Mouse (Mus musculus) stomach, embryonic 15.5 days (tissue): ENCODE measurements around the gene A530016L24Rik. TPM values are rescaled to one million over a fixed set of nuclear protein-coding genes. Genes with fewer than 3 reads are reported as not detected.

Experiments
- ATAC-seq: fragments of 200-750 bp; cut with Nextera tagmentation; 2 replicates; pipeline ENCODE4 v1.8.0; 2017; ENCODE audit warnings: low read depth, moderate number of reproducible peaks, moderate TSS enrichment; ENCODE audit not compliant: insufficient read depth, low FRiP score
- H3K27ac ChIP-seq: fragments of 300-500 bp; sonication (generic); 2 replicates; pipeline ENCODE4 v1.5.1; 2015; ENCODE audit warnings: mild to moderate bottlenecking, inconsistent platforms
- H3K27me3 ChIP-seq: fragments of 300-500 bp; sonication (generic); replicated peaks from 2 replicates; pipeline ENCODE4 v1.6.1; 2015; ENCODE audit warnings: inconsistent platforms
- H3K36me3 ChIP-seq: fragments of 300-500 bp; sonication (generic); 2 replicates; pipeline ENCODE4 v1.6.1; 2015; ENCODE audit warnings: inconsistent platforms
- H3K4me1 ChIP-seq: fragments of 300-500 bp; sonication (generic); 2 replicates; pipeline ENCODE4 v1.6.1; 2015; ENCODE audit warnings: inconsistent platforms
- H3K4me2 ChIP-seq: fragments of 300-500 bp; sonication (generic); 2 replicates; pipeline ENCODE4 v1.6.1; 2015; ENCODE audit warnings: mild to moderate bottlenecking, inconsistent platforms
- H3K4me3 ChIP-seq: fragments of 300-500 bp; sonication (generic); replicated peaks from 2 replicates; pipeline ENCODE4 v1.5.1; 2015; ENCODE audit warnings: inconsistent platforms
- H3K9ac ChIP-seq: fragments of 300-500 bp; sonication (generic); 2 replicates; pipeline ENCODE4 v1.6.1; 2015; ENCODE audit warnings: inconsistent platforms
- H3K9me3 ChIP-seq: fragments of 300-500 bp; sonication (generic); 2 replicates; pipeline ENCODE4 v1.6.1; 2016; ENCODE audit warnings: inconsistent platforms
- WGBS: fragments of 180-500 bp; shearing (Covaris S2); methylation state at CpG from one replicate; pipeline ENCODE4 v1.1.7; 2015; 5-methylcytosine and 5-hydroxymethylcytosine counted together
- polyA plus RNA-seq: library from polyadenylated mRNA; unstranded; fragments of >200 nt; fragmentation: Nextera tagmentation; extraction: Ambion mirVana; gene quantifications from 2 replicates; pipeline ENCODE4 v1.2.1, GENCODE M21; 2015

The A530016L24Rik gene
- polyA plus RNA-seq, 1 experiment from 2014 or later, result 0.21 TPM

GRCm38 (mm10) chr12:112464516-112464915 lies 24.7 kb upstream of the A530016L24Rik start:
- Histone ChIP-seq H3K4me3 (no peak overlapping the region), H3K27ac (no peak overlapping the region), H3K36me3 (no peaks in the 10 kb centered on the region), H3K4me1 (no peaks in the 10 kb centered on the region), H3K9me3 (no peaks in the 10 kb centered on the region), H3K9ac (no peak overlapping the region), H3K27me3 (no peaks in the 10 kb centered on the region), H3K4me2 (no peak overlapping the region)
- ATAC-seq, result no peak
- WGBS, result 82% methylated on average over 3 of the region's 3 CpGs

GRCm38 (mm10) chr12:112465928-112466327 lies 23.3 kb upstream of the A530016L24Rik start:
- 0 out of 2 replicates have a peak, but pooled peaks cover 2% of the 10 kb centered on the region for H3K27me3 ChIP-seq
- no peaks in the 10 kb centered on the region for H3K9me3 ChIP-seq
- H3K4me1 ChIP-seq, result no peaks in the 10 kb centered on the region
- H3K4me2 ChIP-seq, result no peak overlapping the region
- no peaks in the 10 kb centered on the region for H3K36me3 ChIP-seq
- no peak overlapping the region for H3K27ac ChIP-seq
- no peak for ATAC-seq
- H3K9ac ChIP-seq, result no peak overlapping the region
- no peak overlapping the region for H3K4me3 ChIP-seq
- 84% methylated on average over 17 of the region's 17 CpGs for WGBS

DNA sequence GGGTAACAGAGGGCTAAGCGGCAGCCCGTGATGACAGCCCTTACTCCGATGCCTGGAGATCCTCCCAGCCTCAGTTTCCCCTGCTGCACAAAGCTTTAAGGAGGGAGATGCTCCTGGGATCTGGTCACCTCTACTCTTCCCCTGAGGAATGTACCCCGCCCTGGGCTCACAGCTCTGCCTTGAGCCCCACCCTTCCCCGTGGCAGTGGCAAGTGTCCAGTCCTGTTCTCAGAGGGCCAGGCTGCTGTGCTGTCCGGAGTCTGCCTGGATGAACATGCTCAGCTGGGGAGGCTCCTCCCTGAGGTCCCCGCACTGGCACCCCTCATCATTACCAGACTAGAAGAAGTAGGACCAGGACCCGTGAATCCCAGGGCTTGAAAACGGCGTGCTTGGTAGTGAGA lies 21.9 kb upstream of the A530016L24Rik start:
- WGBS, result 76% methylated on average over 10 of the region's 10 CpGs
- 0 out of 2 replicates have a peak, but pooled peaks cover 2% of the 10 kb centered on the region for H3K27me3 ChIP-seq

DNA sequence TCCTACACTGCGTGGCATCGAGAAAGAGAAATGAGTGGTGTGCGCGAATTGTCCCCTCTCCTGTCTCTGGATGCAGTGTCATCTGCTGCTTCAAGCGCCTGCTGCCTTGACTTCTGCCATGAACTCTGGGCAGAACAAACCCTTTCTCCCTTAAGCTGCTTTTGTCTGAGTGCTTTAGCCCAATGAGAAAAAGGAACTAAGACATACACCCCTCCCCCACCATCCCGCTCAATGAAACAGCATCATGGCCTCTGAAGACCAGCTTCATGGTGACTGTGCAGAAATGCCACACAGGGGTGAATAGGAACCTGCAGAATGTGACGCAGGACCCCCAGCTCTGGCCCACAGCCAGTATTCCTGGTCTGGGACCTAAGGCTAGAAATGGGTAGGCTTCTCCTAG lies 19.9 kb upstream of the A530016L24Rik start:
- Histone ChIP-seq H3K36me3 (no peaks in the 10 kb centered on the region), H3K9ac (no peak overlapping the region), H3K4me2 (no peak overlapping the region), H3K4me3 (no peak overlapping the region), H3K27me3 (0 out of 2 replicates have a peak, but pooled peaks cover 2% of the 10 kb centered on the region), H3K4me1 (no peaks in the 10 kb centered on the region), H3K9me3 (no peaks in the 10 kb centered on the region), H3K27ac (no peak overlapping the region)
- ATAC-seq, result no peak
- 84% methylated on average over 7 of the region's 7 CpGs for WGBS

More for the DNA sequence above, 21.9 kb upstream of the A530016L24Rik start:
- no peak overlapping the region for H3K27ac ChIP-seq
- ATAC-seq, result no peak
- no peak overlapping the region for H3K4me2 ChIP-seq
- H3K4me3 ChIP-seq, result no peak overlapping the region
- no peak overlapping the region for H3K9ac ChIP-seq
- H3K36me3 ChIP-seq, result no peaks in the 10 kb centered on the region
- H3K9me3 ChIP-seq, result no peaks in the 10 kb centered on the region
- no peaks in the 10 kb centered on the region for H3K4me1 ChIP-seq

DNA sequence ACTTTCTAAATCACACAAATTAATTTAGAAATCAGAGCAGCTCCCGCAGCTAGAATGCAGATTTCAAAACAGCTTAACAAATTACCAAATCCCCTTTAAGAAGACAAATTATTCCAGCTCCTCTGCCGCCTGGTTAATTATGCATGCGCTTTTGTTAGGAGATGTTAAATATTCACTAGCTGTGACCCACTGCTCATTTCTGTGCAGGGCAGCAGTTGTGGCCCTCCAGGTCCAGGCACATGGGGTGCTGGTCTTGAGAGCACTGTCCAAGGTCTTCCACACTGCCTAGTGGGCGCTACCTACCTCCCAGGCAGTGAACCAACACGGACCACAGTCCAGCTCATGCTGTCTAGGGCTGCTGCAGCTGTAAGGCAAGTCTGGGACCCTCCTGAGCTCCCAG lies 19.0 kb upstream of the A530016L24Rik start:
- Histone ChIP-seq H3K36me3 (no peaks in the 10 kb centered on the region), H3K4me2 (no peak overlapping the region), H3K9me3 (no peaks in the 10 kb centered on the region), H3K4me1 (no peaks in the 10 kb centered on the region), H3K4me3 (no peak overlapping the region), H3K27me3 (0 out of 2 replicates have a peak, but pooled peaks cover 2% of the 10 kb centered on the region), H3K27ac (no peak overlapping the region), H3K9ac (no peak overlapping the region)
- no peak for ATAC-seq
- 72% methylated on average over 5 of the region's 5 CpGs for WGBS

- H3K27me3 ChIP-seq, result 0 out of 2 replicates have a peak, but pooled peaks cover 2% of the 10 kb centered on the region
- no peak overlapping the region for H3K4me3 ChIP-seq
- H3K9me3 ChIP-seq, result no peaks in the 10 kb centered on the region
- H3K4me1 ChIP-seq, result no peaks in the 10 kb centered on the region
- ATAC-seq, result no peak
- no peak overlapping the region for H3K27ac ChIP-seq
- H3K9ac ChIP-seq, result no peak overlapping the region
- no peaks in the 10 kb centered on the region for H3K36me3 ChIP-seq
- 16% methylated on average over 9 of the region's 9 CpGs for WGBS
- H3K4me2 ChIP-seq, result no peak overlapping the region
These were observed 15.5 kb upstream of the A530016L24Rik start for GRCm38 (mm10) chr12:112473777-112474176.

DNA sequence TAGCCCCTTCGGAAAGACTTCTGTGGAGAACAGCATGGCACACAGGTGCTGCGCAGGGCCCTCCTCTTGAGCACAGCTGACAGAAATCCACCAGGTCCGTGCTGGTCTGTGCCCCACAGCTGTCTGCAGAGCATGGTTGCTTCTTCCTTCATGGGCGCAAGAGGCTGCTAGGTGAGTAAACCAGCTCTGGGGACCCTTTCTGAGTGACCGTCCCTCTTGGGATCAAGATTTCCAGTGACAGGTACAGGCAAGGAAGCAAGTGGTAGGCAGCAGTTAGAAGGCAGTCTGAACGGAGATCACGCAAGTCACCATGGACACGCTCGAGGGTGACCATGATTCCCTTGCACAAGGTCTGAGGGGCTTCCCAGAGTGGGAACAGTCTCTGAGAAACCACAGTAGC lies 287 bp downstream of the A530016L24Rik start:
- WGBS, result 95% methylated on average over 9 of the region's 9 CpGs

DNA sequence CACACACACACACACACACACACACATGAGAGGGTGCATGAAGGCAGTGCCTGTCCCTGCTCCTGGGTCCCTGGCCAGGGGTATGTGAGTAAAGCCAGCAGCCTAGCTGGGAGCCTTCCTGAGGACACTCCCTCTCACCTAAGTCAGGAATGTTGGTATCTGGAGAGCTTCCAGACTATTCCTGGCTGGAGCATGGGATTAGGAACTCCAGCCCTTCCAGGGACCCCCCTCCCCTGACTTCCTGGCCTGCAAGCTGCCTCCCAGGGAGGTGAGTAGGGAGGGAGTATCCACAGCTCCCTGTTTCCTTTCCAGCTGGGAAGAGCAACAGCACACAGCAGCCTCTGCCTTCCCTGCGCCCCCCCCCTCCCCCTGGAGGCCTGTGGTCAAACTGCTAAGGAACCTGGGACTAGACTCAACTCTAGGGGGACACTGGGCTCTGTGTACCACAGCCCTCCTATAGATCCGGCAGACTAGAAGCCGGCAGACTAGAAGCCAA lies 1.2 kb downstream of the A530016L24Rik start:
- peak; percentile 70; the same call in 1 of the 2 replicates for ATAC-seq
- Histone ChIP-seq H3K4me1 (peaks cover 23% of the 10 kb centered on the region), H3K36me3 (no peaks in the 10 kb centered on the region), H3K9ac (no peak overlapping the region), H3K9me3 (no peaks in the 10 kb centered on the region), H3K27me3 (no peaks in the 10 kb centered on the region), H3K4me3 (no peak overlapping the region), H3K4me2 (no peak overlapping the region), H3K27ac (peak overlapping the region; percentile 61)
- 27% methylated on average over 3 of the region's 3 CpGs for WGBS

More for the DNA sequence above, 287 bp downstream of the A530016L24Rik start:
- no peak overlapping the region for H3K27ac ChIP-seq
- no peaks in the 10 kb centered on the region for H3K9me3 ChIP-seq
- no peaks in the 10 kb centered on the region for H3K36me3 ChIP-seq
- H3K4me2 ChIP-seq, result no peak overlapping the region
- H3K4me1 ChIP-seq, result peaks cover 23% of the 10 kb centered on the region
- H3K9ac ChIP-seq, result no peak overlapping the region
- no peak for ATAC-seq
- H3K4me3 ChIP-seq, result no peak overlapping the region
- no peaks in the 10 kb centered on the region for H3K27me3 ChIP-seq

DNA sequence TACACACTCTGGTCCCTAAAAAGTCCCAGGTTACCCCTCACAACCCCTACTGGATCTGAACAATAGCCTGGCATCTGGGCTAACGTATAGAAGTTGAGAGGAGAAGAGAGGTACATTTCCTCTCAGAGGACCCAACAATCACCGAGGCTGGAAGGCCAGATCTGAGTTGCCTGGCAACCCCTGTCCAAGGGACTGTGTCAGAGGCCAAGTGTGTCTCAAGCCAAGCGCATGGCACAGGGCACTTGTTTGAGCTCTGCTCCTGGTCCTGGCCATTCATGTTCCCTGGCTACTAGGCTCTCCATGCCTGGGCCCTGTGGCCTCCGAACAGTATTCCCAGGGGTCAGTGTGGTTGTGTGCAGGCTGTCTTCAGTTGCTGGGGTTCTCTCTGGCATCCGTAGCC lies 6.9 kb downstream of the A530016L24Rik start:
- no peak for ATAC-seq
- no peak overlapping the region for H3K4me2 ChIP-seq
- H3K36me3 ChIP-seq, result no peaks in the 10 kb centered on the region
- H3K4me1 ChIP-seq, result peaks cover 8% of the 10 kb centered on the region
- H3K9ac ChIP-seq, result no peak overlapping the region
- 0 out of 2 replicates have a peak, but pooled peaks cover 5% of the 10 kb centered on the region for H3K27me3 ChIP-seq
- no peak overlapping the region for H3K4me3 ChIP-seq
- H3K27ac ChIP-seq, result no peak overlapping the region
- WGBS, result 75% methylated on average over 5 of the region's 5 CpGs
- H3K9me3 ChIP-seq, result no peaks in the 10 kb centered on the region

GRCm38 (mm10) chr12:112497731-112498130 lies 8.5 kb downstream of the A530016L24Rik start:
- H3K9ac ChIP-seq, result no peak overlapping the region
- H3K4me2 ChIP-seq, result no peak overlapping the region
- no peak overlapping the region for H3K4me3 ChIP-seq
- no peaks in the 10 kb centered on the region for H3K36me3 ChIP-seq
- peak; percentile 11; the same call in 1 of the 2 replicates for ATAC-seq
- H3K27ac ChIP-seq, result no peak overlapping the region
- H3K4me1 ChIP-seq, result no peaks in the 10 kb centered on the region
- WGBS, result 72% methylated on average over 8 of the region's 8 CpGs
- no peaks in the 10 kb centered on the region for H3K9me3 ChIP-seq
- H3K27me3 ChIP-seq, result 0 out of 2 replicates have a peak, but pooled peaks cover 5% of the 10 kb centered on the region

GRCm38 (mm10) chr12:112498683-112499082 lies 9.4 kb downstream of the A530016L24Rik start:
- Histone ChIP-seq H3K27ac (no peak overlapping the region), H3K4me1 (no peaks in the 10 kb centered on the region)

DNA sequence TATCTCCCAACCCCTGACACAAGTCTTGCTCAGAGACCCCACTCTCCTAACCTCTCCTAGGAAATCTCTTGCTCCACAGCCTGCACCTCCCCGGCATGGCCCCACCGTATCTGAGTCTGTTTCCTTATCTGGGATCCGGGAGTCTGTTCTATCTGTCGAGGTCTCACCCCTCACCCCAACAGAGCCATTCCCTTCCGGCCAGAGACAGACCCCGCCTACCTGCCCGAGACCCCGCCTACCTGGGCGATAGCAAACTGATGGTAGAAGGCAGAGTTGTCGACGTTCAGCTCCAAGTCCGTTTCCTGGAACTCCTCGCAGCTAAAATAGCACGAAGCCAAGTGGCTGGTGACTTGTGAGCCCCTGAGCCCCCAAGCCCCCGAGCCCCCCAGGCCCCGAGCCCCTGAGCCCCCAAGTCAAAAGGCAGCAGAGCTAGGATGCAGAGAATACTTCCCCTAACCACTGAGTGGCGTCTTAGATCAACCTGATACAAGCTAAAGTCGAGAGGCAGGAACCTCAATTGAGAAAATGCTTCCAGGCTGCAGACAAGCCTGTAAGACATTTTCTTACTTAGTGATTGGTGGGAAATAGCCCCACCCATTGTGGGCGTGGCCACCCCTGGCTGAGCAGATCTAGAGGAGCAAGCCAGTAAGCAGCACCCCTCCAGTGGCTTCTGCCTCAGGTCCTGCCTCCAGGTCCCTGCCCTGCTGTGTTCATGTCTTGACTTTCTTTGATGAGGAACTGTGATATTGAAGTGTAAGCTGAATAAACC lies 13.9 kb downstream of the A530016L24Rik start:
- Histone ChIP-seq H3K27ac (no peak overlapping the region), H3K27me3 (0 out of 2 replicates have a peak, but pooled peaks cover 5% of the 10 kb centered on the region), H3K4me1 (no peaks in the 10 kb centered on the region), H3K9ac (no peak overlapping the region), H3K4me2 (no peak overlapping the region), H3K4me3 (no peak overlapping the region), H3K9me3 (no peaks in the 10 kb centered on the region), H3K36me3 (no peaks in the 10 kb centered on the region)
- ATAC-seq, result no peak
- 18% methylated on average over 19 of the region's 19 CpGs for WGBS

More at GRCm38 (mm10) chr12:112498683-112499082, 9.4 kb downstream of the A530016L24Rik start:
- Histone ChIP-seq H3K36me3 (no peaks in the 10 kb centered on the region), H3K9ac (no peak overlapping the region), H3K4me3 (no peak overlapping the region), H3K4me2 (no peak overlapping the region), H3K9me3 (no peaks in the 10 kb centered on the region), H3K27me3 (0 out of 2 replicates have a peak, but pooled peaks cover 5% of the 10 kb centered on the region)
- no peak for ATAC-seq
- 33% methylated on average over 11 of the region's 11 CpGs for WGBS
